In the genomic region with DNA sequence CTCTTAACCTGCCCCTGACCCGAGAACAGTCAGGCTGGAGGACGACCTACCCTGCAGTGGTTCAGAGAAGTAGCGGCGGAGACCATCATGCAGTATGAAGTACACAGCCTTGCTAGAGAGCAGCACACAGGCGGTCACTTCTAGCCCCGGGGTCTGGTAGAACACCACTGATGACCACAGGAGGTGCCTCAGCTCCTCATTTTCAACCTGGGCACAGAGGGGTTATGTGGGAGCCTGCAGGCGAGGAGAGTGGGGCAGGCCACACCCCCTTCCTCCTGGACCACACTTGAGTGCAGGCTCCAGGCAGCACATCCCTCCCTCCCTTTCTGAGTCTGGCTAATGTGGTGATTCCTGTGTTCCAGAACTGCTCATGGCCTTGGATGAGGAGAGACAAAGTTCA, we compare ENCODE assay signal across 15 mouse cellular contexts. TPM values are rescaled to one million over a fixed set of nuclear protein-coding genes. Genes with fewer than 3 reads are reported as not detected.
"Had no signal": no experiment of that assay in that cellular context is flagged by ENCODE, and none has a peak within 500 bp of the region (broad histone marks: within the 10 kb centered on the region; RNA-seq: fewer than 3 reads in every experiment).

No protein-coding gene starts in this region.

- DNase-seq: left cerebral cortex, postnatal 4 days; retina, postnatal 1 day; right cerebral cortex, postnatal 4 days; spleen, adult 18-20 months; thymus, adult 18-20 months; thymus, postnatal 14 days had no signal

- H3K27me3 ChIP-seq: limb, embryonic 13.5 days; midbrain, embryonic 15.5 days; neural tube, embryonic 13.5 days had no signal

- H3K9ac ChIP-seq: limb, embryonic 13.5 days; liver, embryonic 15.5 days; midbrain, embryonic 15.5 days; neural tube, embryonic 13.5 days had no signal

- H3K9me3 ChIP-seq: limb, embryonic 13.5 days; liver, embryonic 15.5 days; megakaryocyte, embryonic 14.5 days; midbrain, embryonic 15.5 days; neural tube, embryonic 13.5 days had no signal

- H3K4me1 ChIP-seq: midbrain, embryonic 15.5 days had no signal

- ATAC-seq: midbrain, embryonic 15.5 days had no signal

- H3K4me3 ChIP-seq: limb, embryonic 13.5 days; liver, embryonic 15.5 days; megakaryocyte, embryonic 14.5 days; midbrain, embryonic 15.5 days; neural tube, embryonic 13.5 days had no signal

- H3K27ac ChIP-seq: kidney, postnatal 0 days; limb, embryonic 13.5 days; liver, embryonic 15.5 days; midbrain, embryonic 15.5 days; neural tube, embryonic 13.5 days had no signal

- H3K4me2 ChIP-seq: limb, embryonic 13.5 days; liver, embryonic 11.5 days; liver, embryonic 15.5 days; midbrain, embryonic 11.5 days; midbrain, embryonic 15.5 days; neural tube, embryonic 13.5 days had no signal

RNA-seq across cellular contexts. Expression of a gene that starts 5.1 kb away (rescaled TPM):
- total RNA-seq: monocyte, adult 5-6 weeks had no signal

RNA-seq across cellular contexts. Expression of a gene that starts 34.6 kb away (rescaled TPM):
- total RNA-seq: monocyte, adult 5-6 weeks had no signal

RNA-seq across cellular contexts. Expression of a gene that starts 42.7 kb away (rescaled TPM):
- total RNA-seq: monocyte, adult 5-6 weeks had no signal

RNA-seq across cellular contexts. Expression of a gene that starts 44.1 kb away (rescaled TPM):
- total RNA-seq: monocyte, adult 5-6 weeks had no signal
- polyA plus RNA-seq: liver, embryonic 11.5 days had no signal
